Mouse (Mus musculus) erythroblast, embryonic 14.5 days (primary cell): ENCODE measurements around the gene Suclg1. TPM values are rescaled to one million over a fixed set of nuclear protein-coding genes. Genes with fewer than 3 reads are reported as not detected.

ENCODE experiments used
- H3K27me3 ChIP-seq: 2 replicates; pipeline ENCODE4 v1.6.1; 2012; ENCODE audit warnings: inconsistent platforms; ENCODE audit not compliant: control insufficient read depth
- H3K36me3 ChIP-seq: 2 replicates; pipeline ENCODE4 v1.6.1; 2012; ENCODE audit warnings: mild to moderate bottlenecking, inconsistent platforms; ENCODE audit not compliant: control insufficient read depth
- H3K4me1 ChIP-seq: 2 replicates; pipeline ENCODE4 v1.6.1; 2012; ENCODE audit warnings: inconsistent platforms; ENCODE audit not compliant: control insufficient read depth
- H3K4me3 ChIP-seq: replicated peaks from 2 replicates; pipeline ENCODE3; 2012; ENCODE audit warnings: moderate library complexity, mild to moderate bottlenecking, inconsistent platforms
- H3K9me3 ChIP-seq: 2 replicates; pipeline ENCODE4 v1.6.1; 2012; ENCODE audit warnings: low read length, inconsistent platforms, mixed read lengths; ENCODE audit not compliant: control insufficient read depth
- GATA1 ChIP-seq: IDR thresholded peaks from 2 replicates; pipeline ENCODE4 v1.6.1; 2012; ENCODE audit warnings: low read length, inconsistent platforms, mixed read lengths
- TAL1 ChIP-seq: IDR thresholded peaks from 3 replicates; pipeline ENCODE4 v1.6.1; 2012; ENCODE audit warnings: low read length, inconsistent platforms, mixed read lengths
- polyA plus RNA-seq: library from polyadenylated mRNA; stranded (reverse); fragments of >175 nt; gene quantifications from 2 replicates; pipeline ENCODE4 v1.2.3, GENCODE M21; 2012

The Suclg1 gene
- polyA plus RNA-seq, 1 experiment = 2.5 TPM

DNA sequence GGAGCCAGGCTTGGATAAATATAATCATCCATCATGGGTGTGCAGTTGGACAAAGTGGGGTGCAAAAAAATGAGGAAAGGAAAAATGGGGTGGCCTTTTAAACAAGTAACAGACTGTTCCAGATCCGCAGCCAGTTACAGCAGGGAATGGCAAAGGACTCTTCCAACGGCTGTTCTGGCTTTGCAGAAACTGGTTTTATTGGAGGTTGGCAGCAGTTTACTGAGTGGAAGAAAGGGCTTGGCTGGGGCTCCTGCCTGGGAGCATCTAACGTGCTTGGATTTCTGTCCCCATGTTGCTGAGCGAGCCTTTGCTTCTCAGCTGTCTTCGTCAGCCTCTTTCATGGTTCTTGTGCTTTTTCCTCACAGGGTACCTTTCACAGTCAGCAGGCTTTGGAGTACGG lies 11.9 kb downstream of the Suclg1 start:
- Histone ChIP-seq H3K4me1 (no peaks in the 10 kb centered on the region), H3K4me3 (no peak overlapping the region), H3K36me3 (peaks cover 66% of the 10 kb centered on the region), H3K27me3 (no peaks in the 10 kb centered on the region), H3K9me3 (no peaks in the 10 kb centered on the region)
- no peak for TF ChIP-seq TAL1
- no peak for TF ChIP-seq GATA1

- no peaks in the 10 kb centered on the region for H3K4me1 ChIP-seq
- peaks cover 70% of the 10 kb centered on the region for H3K36me3 ChIP-seq
- H3K9me3 ChIP-seq = no peaks in the 10 kb centered on the region
- H3K27me3 ChIP-seq = no peaks in the 10 kb centered on the region
- TF ChIP-seq GATA1 (no peak), TAL1 (no peak)
- no peak overlapping the region for H3K4me3 ChIP-seq
Measured at GRCm38 (mm10) chr6:73264801-73265200, 16.6 kb downstream of the Suclg1 start.

DNA sequence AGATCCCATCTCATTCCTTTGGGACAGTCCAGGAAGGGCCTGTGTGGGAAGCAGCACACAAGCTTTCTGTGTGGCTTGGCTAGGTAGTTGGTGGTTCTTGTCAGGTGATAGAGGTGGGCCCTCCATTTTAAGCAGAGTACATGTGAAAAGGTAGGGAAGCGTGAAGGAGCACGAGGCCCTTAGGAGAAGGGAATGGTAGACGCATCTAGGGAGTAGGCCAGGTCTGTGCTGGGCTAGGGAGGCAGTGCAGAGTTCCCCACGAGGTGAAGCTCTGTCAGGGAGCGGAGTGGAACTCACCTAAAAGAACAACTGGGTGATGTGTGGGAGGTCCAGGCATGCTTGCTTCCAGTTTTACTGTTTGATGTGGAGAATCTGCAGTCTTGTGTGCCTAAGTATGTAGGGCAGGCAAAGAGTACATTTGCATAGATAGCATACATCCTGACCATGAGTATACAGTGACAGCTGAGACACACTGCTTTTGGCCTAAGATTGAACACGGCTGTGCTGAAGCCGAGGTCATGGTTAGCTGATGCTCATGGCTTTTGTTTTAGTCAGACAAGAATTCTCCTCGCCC lies 19.6 kb downstream of the Suclg1 start:
- Histone ChIP-seq H3K9me3 (no peaks in the 10 kb centered on the region), H3K27me3 (no peaks in the 10 kb centered on the region), H3K36me3 (peaks cover 78% of the 10 kb centered on the region), H3K4me1 (no peaks in the 10 kb centered on the region), H3K4me3 (no peak overlapping the region)
- TF ChIP-seq GATA1 (no peak), TAL1 (no peak)

DNA sequence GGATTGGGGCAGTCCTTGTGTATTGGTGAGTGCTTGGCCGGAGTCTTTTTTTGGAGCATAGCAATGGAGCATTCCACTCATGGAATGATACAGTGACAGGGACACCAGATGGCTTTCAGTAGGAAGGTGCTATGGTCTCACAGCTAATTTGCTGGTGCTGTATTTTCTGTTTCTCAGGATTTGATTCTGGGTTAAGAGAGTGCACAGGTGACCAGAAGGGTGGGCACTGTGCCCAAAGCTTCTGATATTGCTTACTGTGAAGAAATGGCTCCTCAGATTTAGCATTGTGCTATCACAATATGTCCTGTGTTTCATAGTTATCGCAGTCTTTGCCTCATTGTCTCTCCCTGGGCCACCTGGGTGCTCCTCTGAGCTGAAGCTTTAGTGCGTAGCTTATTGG lies 21.2 kb downstream of the Suclg1 start:
- Histone ChIP-seq H3K9me3 (no peaks in the 10 kb centered on the region), H3K36me3 (peaks cover 75% of the 10 kb centered on the region), H3K4me3 (no peak overlapping the region), H3K27me3 (no peaks in the 10 kb centered on the region), H3K4me1 (no peaks in the 10 kb centered on the region)
- no peak for TF ChIP-seq GATA1
- TF ChIP-seq TAL1 = no peak

DNA sequence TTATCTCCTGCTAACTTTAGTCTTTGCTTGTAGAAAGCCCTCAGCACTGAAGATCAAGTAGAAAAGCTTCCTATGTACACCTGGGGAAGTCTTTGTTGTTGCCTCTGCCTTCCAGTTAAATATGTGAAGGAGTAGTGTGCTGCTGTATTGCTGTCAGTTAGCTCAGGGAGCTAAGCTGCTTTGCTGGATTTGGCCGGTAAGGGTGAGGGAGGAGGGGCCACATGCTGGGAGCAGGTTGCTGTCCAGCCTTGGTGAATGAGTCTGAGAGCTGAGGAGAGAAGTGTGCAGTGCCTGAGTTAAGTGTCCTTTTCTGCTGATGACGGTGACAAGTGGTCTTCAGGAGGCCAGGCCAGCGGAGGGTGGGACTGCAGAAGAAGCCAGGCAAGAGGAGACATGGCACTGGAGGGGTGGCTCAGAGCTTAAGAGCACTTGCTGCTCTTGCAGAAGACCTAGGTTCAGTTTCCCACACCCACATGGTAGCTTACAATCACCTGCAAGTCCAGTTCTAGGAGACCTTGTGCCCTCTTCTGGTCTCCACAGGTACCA lies 23.4 kb downstream of the Suclg1 start:
- Histone ChIP-seq H3K4me3 (no peak overlapping the region), H3K36me3 (peaks cover 79% of the 10 kb centered on the region), H3K27me3 (no peaks in the 10 kb centered on the region), H3K9me3 (no peaks in the 10 kb centered on the region), H3K4me1 (no peaks in the 10 kb centered on the region)
- TF ChIP-seq TAL1 (no peak), GATA1 (no peak)

- Histone ChIP-seq H3K27me3 (no peaks in the 10 kb centered on the region), H3K36me3 (peaks cover 69% of the 10 kb centered on the region), H3K9me3 (no peaks in the 10 kb centered on the region), H3K4me1 (no peaks in the 10 kb centered on the region), H3K4me3 (no peak overlapping the region)
- no peak for TF ChIP-seq TAL1
- TF ChIP-seq GATA1 = no peak
Measured at GRCm38 (mm10) chr6:73275002-73275401, 26.8 kb downstream of the Suclg1 start.

- Histone ChIP-seq H3K36me3 (peaks cover 30% of the 10 kb centered on the region), H3K4me1 (no peaks in the 10 kb centered on the region), H3K9me3 (no peaks in the 10 kb centered on the region), H3K27me3 (no peaks in the 10 kb centered on the region), H3K4me3 (no peak overlapping the region)
- TF ChIP-seq GATA1 (no peak), TAL1 (no peak)
Measured at GRCm38 (mm10) chr6:73279681-73280080, 31.5 kb downstream of the Suclg1 start.

DNA sequence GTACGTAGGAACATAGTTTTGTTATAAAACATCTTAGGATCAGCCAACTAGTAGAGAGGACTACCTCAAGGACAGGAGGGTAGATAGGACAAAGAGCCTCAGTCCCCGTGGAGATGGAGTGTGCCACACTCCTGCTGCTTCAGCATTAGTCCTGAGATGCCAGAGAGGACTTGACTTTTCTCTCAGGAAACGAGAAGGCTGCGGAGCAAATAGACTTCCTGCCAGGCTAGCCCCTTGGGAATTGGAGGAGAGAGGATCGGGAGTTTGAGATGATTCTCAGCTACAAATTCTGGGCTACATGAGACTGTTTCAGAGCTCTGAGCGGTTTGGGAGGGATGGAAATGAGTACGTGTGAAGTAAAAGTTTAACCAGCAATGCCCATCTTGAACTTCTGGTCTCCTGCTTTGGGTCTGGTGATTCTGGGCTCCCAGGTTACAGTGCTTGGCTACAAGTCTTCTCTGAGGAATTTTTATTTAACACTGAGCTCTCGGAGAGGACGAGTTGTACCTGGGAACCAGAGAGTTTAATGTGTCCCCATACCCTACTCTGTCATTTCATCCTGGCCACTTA lies 32.4 kb downstream of the Suclg1 start:
- H3K27me3 ChIP-seq = no peaks in the 10 kb centered on the region

GRCm38 (mm10) chr6:73286326-73286725 lies 38.1 kb downstream of the Suclg1 start:
- H3K27me3 ChIP-seq = no peaks in the 10 kb centered on the region
- H3K4me1 ChIP-seq = no peaks in the 10 kb centered on the region
- no peak overlapping the region for H3K4me3 ChIP-seq
- H3K9me3 ChIP-seq = no peaks in the 10 kb centered on the region
- H3K36me3 ChIP-seq = no peaks in the 10 kb centered on the region
- TF ChIP-seq TAL1 = no peak
- TF ChIP-seq GATA1 = no peak

More for the DNA sequence above, 32.4 kb downstream of the Suclg1 start:
- TF ChIP-seq TAL1 = no peak
- TF ChIP-seq GATA1 = no peak
- Histone ChIP-seq H3K4me3 (no peak overlapping the region), H3K9me3 (no peaks in the 10 kb centered on the region), H3K36me3 (peaks cover 20% of the 10 kb centered on the region), H3K4me1 (no peaks in the 10 kb centered on the region)
